Mouse (Mus musculus): ENCODE measurements around the gene Gtpbp1. TPM values are rescaled to one million over a fixed set of nuclear protein-coding genes. Genes with fewer than 3 reads are reported as not detected.

Gene Gtpbp1
- polyA plus RNA-seq, 1 experiment, result 42.4 TPM

DNA sequence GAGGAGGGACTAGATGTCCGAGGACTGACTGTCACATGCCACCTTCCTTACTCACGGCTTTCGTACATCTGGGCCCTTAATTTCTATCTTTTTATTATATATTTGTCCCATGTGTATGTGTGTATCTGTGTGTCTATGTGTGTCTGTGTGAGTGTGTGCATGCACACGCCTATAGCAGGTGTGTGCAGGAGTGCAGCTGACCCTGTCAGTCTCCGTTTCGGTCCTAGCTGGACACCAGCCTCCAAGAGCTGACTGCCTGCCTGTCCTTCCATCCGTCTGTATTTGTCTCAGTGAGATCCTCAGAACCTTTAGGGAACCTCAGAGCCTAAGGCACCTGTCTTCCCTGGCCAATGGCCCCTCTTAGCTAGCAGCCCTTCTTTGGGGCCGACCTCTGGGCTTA lies 29.6 kb downstream of the Gtpbp1 start:
- Histone ChIP-seq H3K4me3 (replicated peaks) (no peak overlapping the region), H3K4me1 (peaks cover 71% of the 10 kb centered on the region), H3K9me3 (no peaks in the 10 kb centered on the region), H3K36me3 (replicated peaks; ENCODE audit: low read length) (peaks cover 93% of the 10 kb centered on the region), H3K27me3 (replicated peaks) (no peaks in the 10 kb centered on the region)
- no peak for TF ChIP-seq FLI1 (IDR thresholded peaks at IDR 0.05; ENCODE audit: low read length)
- TF ChIP-seq GATA1 (IDR thresholded peaks at IDR 0.05; ENCODE audit: borderline replicate concordance, low read length), result no peak

- peaks cover 93% of the 10 kb centered on the region for H3K36me3 ChIP-seq (replicated peaks; ENCODE audit: low read length)
- peaks cover 67% of the 10 kb centered on the region for H3K4me1 ChIP-seq
- H3K4me3 ChIP-seq (replicated peaks), result no peak overlapping the region
- TF ChIP-seq FLI1 (IDR thresholded peaks at IDR 0.05; ENCODE audit: low read length) (no peak), GATA1 (IDR thresholded peaks at IDR 0.05; ENCODE audit: borderline replicate concordance, low read length) (no peak)
- no peaks in the 10 kb centered on the region for H3K9me3 ChIP-seq
- H3K27me3 ChIP-seq (replicated peaks), result no peaks in the 10 kb centered on the region
Observed at GRCm38 (mm10) chr15:79720796-79721195, 30.2 kb downstream of the Gtpbp1 start.

- Histone ChIP-seq H3K27me3 (replicated peaks) (peaks cover 2% of the 10 kb centered on the region), H3K9me3 (no peaks in the 10 kb centered on the region), H3K4me3 (replicated peaks) (no peak overlapping the region), H3K36me3 (replicated peaks; ENCODE audit: low read length) (peaks cover 93% of the 10 kb centered on the region), H3K4me1 (peaks cover 52% of the 10 kb centered on the region)
- no peak for TF ChIP-seq FLI1 (IDR thresholded peaks at IDR 0.05; ENCODE audit: low read length)
- TF ChIP-seq GATA1 (IDR thresholded peaks at IDR 0.05; ENCODE audit: borderline replicate concordance, low read length), result no peak
Observed at GRCm38 (mm10) chr15:79723439-79723838, 32.8 kb downstream of the Gtpbp1 start.

GRCm38 (mm10) chr15:79725190-79725789 lies 34.6 kb downstream of the Gtpbp1 start:
- Histone ChIP-seq H3K4me3 (replicated peaks) (no peak overlapping the region), H3K36me3 (replicated peaks; ENCODE audit: low read length) (peaks cover 93% of the 10 kb centered on the region), H3K4me1 (peaks cover 42% of the 10 kb centered on the region), H3K27me3 (replicated peaks) (peaks cover 2% of the 10 kb centered on the region), H3K9me3 (no peaks in the 10 kb centered on the region)
- no peak for TF ChIP-seq FLI1 (IDR thresholded peaks at IDR 0.05; ENCODE audit: low read length)
- no peak for TF ChIP-seq GATA1 (IDR thresholded peaks at IDR 0.05; ENCODE audit: borderline replicate concordance, low read length)

DNA sequence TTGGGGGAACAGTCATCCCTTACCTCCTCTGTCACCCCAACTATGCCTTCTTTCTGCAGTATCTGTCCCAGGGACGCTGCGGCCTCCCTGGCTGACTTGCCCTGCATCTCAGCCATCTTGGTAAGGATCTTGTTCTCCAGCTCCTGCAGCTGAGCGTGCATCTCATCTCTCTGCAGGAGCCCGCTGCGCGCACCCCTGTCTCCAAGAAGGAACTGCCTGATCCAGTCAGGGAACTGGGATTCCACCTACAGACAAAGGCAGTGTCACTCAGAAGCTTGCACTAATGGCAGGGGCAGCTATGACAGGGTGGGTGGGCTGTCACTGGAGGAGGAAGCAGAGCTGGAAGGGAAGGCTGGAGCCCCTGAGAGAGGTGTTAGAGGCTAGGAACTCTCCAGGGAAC lies 37.2 kb downstream of the Gtpbp1 start:
- Histone ChIP-seq H3K9me3 (no peaks in the 10 kb centered on the region), H3K27me3 (replicated peaks) (peaks cover 2% of the 10 kb centered on the region), H3K36me3 (replicated peaks; ENCODE audit: low read length) (peaks cover 93% of the 10 kb centered on the region), H3K4me3 (replicated peaks) (no peak overlapping the region), H3K4me1 (peaks cover 26% of the 10 kb centered on the region)
- TF ChIP-seq GATA1 (IDR thresholded peaks at IDR 0.05; ENCODE audit: borderline replicate concordance, low read length), result no peak
- TF ChIP-seq FLI1 (IDR thresholded peaks at IDR 0.05; ENCODE audit: low read length), result no peak

DNA sequence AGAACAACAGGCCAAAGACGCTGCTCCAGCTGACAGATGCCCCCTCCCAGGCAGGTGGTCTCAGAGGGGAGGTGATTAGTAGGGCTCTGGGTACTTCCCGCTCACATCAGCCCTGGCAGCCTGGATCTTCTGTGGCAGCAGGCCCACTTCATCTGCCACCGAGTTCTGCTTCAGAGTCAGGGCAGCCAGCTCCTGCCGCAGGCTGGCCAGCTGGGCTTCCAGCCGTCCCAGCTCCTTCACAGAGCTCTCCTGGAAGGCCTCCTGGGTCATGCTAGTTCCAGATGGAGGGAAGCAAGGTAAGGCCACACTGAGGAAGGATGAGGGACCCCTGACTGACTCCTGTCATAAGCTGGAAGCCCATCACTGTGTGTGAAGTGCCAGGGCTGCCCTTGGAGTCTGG lies 37.7 kb downstream of the Gtpbp1 start:
- H3K27me3 ChIP-seq (replicated peaks), result peaks cover 2% of the 10 kb centered on the region
- no peak for TF ChIP-seq GATA1 (IDR thresholded peaks at IDR 0.05; ENCODE audit: borderline replicate concordance, low read length)
- TF ChIP-seq FLI1 (IDR thresholded peaks at IDR 0.05; ENCODE audit: low read length), result no peak
- no peaks in the 10 kb centered on the region for H3K9me3 ChIP-seq
- peaks cover 93% of the 10 kb centered on the region for H3K36me3 ChIP-seq (replicated peaks; ENCODE audit: low read length)
- H3K4me3 ChIP-seq (replicated peaks), result no peak overlapping the region
- H3K4me1 ChIP-seq, result peaks cover 21% of the 10 kb centered on the region

DNA sequence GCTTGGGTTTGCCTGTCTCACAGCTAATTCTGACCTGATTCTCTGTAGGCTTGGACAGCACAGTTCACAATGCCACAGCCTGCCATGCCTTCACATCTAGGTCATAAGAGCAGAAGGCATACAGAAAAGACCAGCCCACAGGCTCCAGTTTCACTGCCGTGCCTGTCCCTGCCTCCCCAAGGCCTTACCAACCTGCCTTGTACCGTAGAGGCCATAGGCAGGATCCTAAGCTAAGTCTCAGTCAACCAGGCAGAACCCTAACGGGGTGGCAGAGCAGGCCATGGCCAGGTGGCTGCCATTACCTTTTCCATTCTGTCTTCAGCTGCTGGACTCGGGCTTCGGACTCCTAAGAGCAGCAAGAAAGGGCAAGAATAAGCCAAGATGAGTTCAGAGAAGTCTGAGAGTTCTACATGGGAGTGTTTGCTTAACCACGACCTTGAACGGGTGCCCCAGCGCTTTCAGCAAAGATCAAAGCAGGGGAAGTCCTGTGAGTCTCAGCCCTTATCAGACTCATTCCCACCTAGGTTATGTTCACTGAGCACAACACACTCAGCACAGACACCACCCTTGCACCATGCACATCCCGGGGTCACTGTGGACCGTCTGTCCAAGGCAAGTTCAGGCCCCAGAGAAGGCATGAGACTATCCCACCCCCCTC lies 38.2 kb downstream of the Gtpbp1 start:
- peaks cover 2% of the 10 kb centered on the region for H3K27me3 ChIP-seq (replicated peaks)
- H3K9me3 ChIP-seq, result no peaks in the 10 kb centered on the region
- TF ChIP-seq GATA1 (IDR thresholded peaks at IDR 0.05; ENCODE audit: borderline replicate concordance, low read length) (no peak), FLI1 (IDR thresholded peaks at IDR 0.05; ENCODE audit: low read length) (no peak)
- H3K36me3 ChIP-seq (replicated peaks; ENCODE audit: low read length), result peaks cover 93% of the 10 kb centered on the region
- peaks cover 15% of the 10 kb centered on the region for H3K4me1 ChIP-seq
- H3K4me3 ChIP-seq (replicated peaks), result no peak overlapping the region

- Histone ChIP-seq H3K9me3 (no peaks in the 10 kb centered on the region), H3K4me3 (replicated peaks) (no peak overlapping the region), H3K27me3 (replicated peaks) (peaks cover 2% of the 10 kb centered on the region), H3K36me3 (replicated peaks; ENCODE audit: low read length) (peaks cover 91% of the 10 kb centered on the region), H3K4me1 (peaks cover 12% of the 10 kb centered on the region; the same call in 1 of the 2 replicates)
- no peak for TF ChIP-seq FLI1 (IDR thresholded peaks at IDR 0.05; ENCODE audit: low read length)
- no peak for TF ChIP-seq GATA1 (IDR thresholded peaks at IDR 0.05; ENCODE audit: borderline replicate concordance, low read length)
Observed at GRCm38 (mm10) chr15:79731554-79731953, 40.9 kb downstream of the Gtpbp1 start.

- no peak overlapping the region for H3K4me3 ChIP-seq (replicated peaks)
- H3K9me3 ChIP-seq, result no peaks in the 10 kb centered on the region
- TF ChIP-seq FLI1 (IDR thresholded peaks at IDR 0.05; ENCODE audit: low read length), result no peak
- H3K4me1 ChIP-seq, result peaks cover 13% of the 10 kb centered on the region; the same call in 1 of the 2 replicates
- peaks cover 91% of the 10 kb centered on the region for H3K36me3 ChIP-seq (replicated peaks; ENCODE audit: low read length)
- H3K27me3 ChIP-seq (replicated peaks), result no peaks in the 10 kb centered on the region
Observed at GRCm38 (mm10) chr15:79733192-79733591, 42.5 kb downstream of the Gtpbp1 start.

DNA sequence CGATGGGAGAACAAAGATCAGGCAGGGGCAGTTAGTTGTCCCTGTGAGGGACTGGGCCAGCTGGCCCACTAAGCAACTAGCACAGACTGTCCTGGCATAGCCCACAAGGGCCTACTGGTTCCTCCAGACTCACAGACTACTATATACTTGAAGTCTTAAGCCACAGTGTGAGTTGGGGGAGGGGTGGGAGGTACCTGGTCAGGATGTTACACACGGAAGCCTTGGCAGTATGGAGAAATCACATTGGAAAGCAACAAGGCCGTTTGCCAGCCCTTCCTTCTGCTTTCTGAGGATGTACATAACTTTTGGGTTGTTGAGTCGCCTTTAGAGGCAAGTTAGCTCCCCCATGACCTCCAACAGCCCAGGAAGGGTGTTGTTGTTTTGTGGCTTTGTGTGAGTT lies 43.0 kb downstream of the Gtpbp1 start:
- Histone ChIP-seq H3K4me3 (replicated peaks) (no peak overlapping the region), H3K9me3 (no peaks in the 10 kb centered on the region), H3K36me3 (replicated peaks; ENCODE audit: low read length) (peaks cover 91% of the 10 kb centered on the region), H3K4me1 (peaks cover 18% of the 10 kb centered on the region; the same call in 1 of the 2 replicates), H3K27me3 (replicated peaks) (no peaks in the 10 kb centered on the region)
- TF ChIP-seq GATA1 (IDR thresholded peaks at IDR 0.05; ENCODE audit: borderline replicate concordance, low read length) (no peak), FLI1 (IDR thresholded peaks at IDR 0.05; ENCODE audit: low read length) (no peak)
